19 mouse cellular contexts compared by ENCODE assay signal in genomic region chr10:22648702-22649101, GRCm38 (mm10). TPM values are rescaled to one million over a fixed set of nuclear protein-coding genes. Genes with fewer than 3 reads are reported as not detected.
DNase-seq lines count a peak whose midpoint lies in the region; ATAC-seq lines count a peak whose summit lies in the region.
"Had no signal": no experiment of that assay in that cellular context is flagged by ENCODE, and none has a peak within 500 bp of the region (broad histone marks: within the 10 kb centered on the region; RNA-seq: fewer than 3 reads in every experiment).

No protein-coding gene starts in this region.

- peaks cover 21% of the 10 kb centered on the region for H3K27me3 ChIP-seq in megakaryocyte, embryonic 14.5 days (replicated peaks)
- no peaks in the 10 kb centered on the region for H3K27me3 ChIP-seq in intestine, embryonic 16.5 days (replicated peaks; ENCODE audit: control insufficient read depth, insufficient read depth, low read length)
- H3K27me3 ChIP-seq in kidney, embryonic 15.5 days: no peaks in the 10 kb centered on the region
- H3K27me3 ChIP-seq in midbrain, embryonic 11.5 days (ENCODE audit: control insufficient read depth, insufficient read depth, low read length): no peaks in the 10 kb centered on the region
- H3K27me3 ChIP-seq: heart, embryonic 12.5 days; limb, embryonic 13.5 days; neural tube, embryonic 12.5 days had no signal

- no peak for ATAC-seq in megakaryocyte, adult 5-6 weeks (ENCODE audit: poor library complexity, severe bottlenecking)
- ATAC-seq in intestine, embryonic 16.5 days: peak; percentile 84
- ATAC-seq in kidney, embryonic 15.5 days (replicated peaks; ENCODE audit: low FRiP score): peak; percentile 35; the same call in 1 of the 2 replicates
- ATAC-seq in midbrain, embryonic 11.5 days (ENCODE audit: low FRiP score): no peak
- ATAC-seq: forebrain, postnatal 0 days; hindbrain, postnatal 0 days had no signal

- H3K9me3 ChIP-seq in megakaryocyte, embryonic 14.5 days: peaks cover 15% of the 10 kb centered on the region
- no peaks in the 10 kb centered on the region for H3K9me3 ChIP-seq in intestine, embryonic 16.5 days (ENCODE audit: control insufficient read depth, low read length)
- H3K9me3 ChIP-seq in kidney, embryonic 15.5 days (replicated peaks): peaks cover 7% of the 10 kb centered on the region; the same call in 1 of the 2 replicates
- H3K9me3 ChIP-seq in midbrain, embryonic 11.5 days (ENCODE audit: control insufficient read depth, low read length): peaks cover 2% of the 10 kb centered on the region; the same call in 1 of the 2 replicates

- no peak overlapping the region for H3K9ac ChIP-seq in intestine, embryonic 16.5 days (ENCODE audit: low read depth, low read length)
- no peak overlapping the region for H3K9ac ChIP-seq in kidney, embryonic 15.5 days
- H3K9ac ChIP-seq in midbrain, embryonic 11.5 days (ENCODE audit: low read length): no peak overlapping the region
- H3K9ac ChIP-seq: forebrain, postnatal 0 days; heart, embryonic 12.5 days; limb, embryonic 13.5 days; liver, embryonic 14.5 days; neural tube, embryonic 12.5 days had no signal

- H3K36me3 ChIP-seq in megakaryocyte, embryonic 14.5 days (replicated peaks; ENCODE audit: low read length): no peaks in the 10 kb centered on the region
- H3K36me3 ChIP-seq in intestine, embryonic 16.5 days (ENCODE audit: control insufficient read depth, insufficient read depth, low read length): no peaks in the 10 kb centered on the region
- no peaks in the 10 kb centered on the region for H3K36me3 ChIP-seq in kidney, embryonic 15.5 days
- no peaks in the 10 kb centered on the region for H3K36me3 ChIP-seq in midbrain, embryonic 11.5 days (ENCODE audit: control insufficient read depth, insufficient read depth, low read length)
- H3K36me3 ChIP-seq: heart, embryonic 12.5 days; limb, embryonic 13.5 days; neural tube, embryonic 12.5 days had no signal

- H3K4me1 ChIP-seq in megakaryocyte, embryonic 14.5 days: peaks cover 16% of the 10 kb centered on the region
- H3K4me1 ChIP-seq in intestine, embryonic 16.5 days (ENCODE audit: control insufficient read depth, insufficient read depth, low read length): peaks cover 5% of the 10 kb centered on the region; the same call in 1 of the 2 replicates
- H3K4me1 ChIP-seq in kidney, embryonic 15.5 days: peaks cover 7% of the 10 kb centered on the region
- no peaks in the 10 kb centered on the region; the same call in 1 of the 2 replicates for H3K4me1 ChIP-seq in midbrain, embryonic 11.5 days (ENCODE audit: control insufficient read depth, insufficient read depth, low read length)

- H3K27ac ChIP-seq in intestine, embryonic 16.5 days (ENCODE audit: low read length): no peak overlapping the region
- 0 out of 2 replicates have a peak overlapping the region, but pooled peaks have one; percentile 8 for H3K27ac ChIP-seq in kidney, embryonic 15.5 days
- H3K27ac ChIP-seq in midbrain, embryonic 11.5 days (ENCODE audit: low read depth, low read length): no peak overlapping the region
- H3K27ac ChIP-seq: hindbrain, postnatal 0 days; limb, embryonic 13.5 days; liver, embryonic 14.5 days; neural tube, embryonic 12.5 days had no signal

- 58% methylated on average over 4 of the region's 4 CpGs for WGBS in intestine, embryonic 16.5 days
- WGBS in kidney, embryonic 15.5 days: 71% methylated on average over 4 of the region's 4 CpGs
- 89% methylated on average over 4 of the region's 4 CpGs for WGBS in midbrain, embryonic 11.5 days

- H3K4me3 ChIP-seq in megakaryocyte, embryonic 14.5 days (replicated peaks): peak overlapping the region; percentile 16
- no peak overlapping the region for H3K4me3 ChIP-seq in intestine, embryonic 16.5 days (ENCODE audit: low read length)
- no peak overlapping the region for H3K4me3 ChIP-seq in kidney, embryonic 15.5 days (replicated peaks)
- no peak overlapping the region for H3K4me3 ChIP-seq in midbrain, embryonic 11.5 days (ENCODE audit: low read depth, low read length)
- H3K4me3 ChIP-seq: heart, embryonic 12.5 days; limb, embryonic 13.5 days; neural tube, embryonic 12.5 days had no signal

- H3K4me2 ChIP-seq in intestine, embryonic 16.5 days (ENCODE audit: low read depth, low read length): no peak overlapping the region
- H3K4me2 ChIP-seq in kidney, embryonic 15.5 days: no peak overlapping the region
- H3K4me2 ChIP-seq in midbrain, embryonic 11.5 days: no peak overlapping the region
- H3K4me2 ChIP-seq: heart, embryonic 12.5 days; limb, embryonic 13.5 days; neural tube, embryonic 12.5 days had no signal

- DNase-seq in skeletal muscle tissue, adult 2 months (ENCODE audit: low read depth, low spot score): peak; percentile 33
- no peak for DNase-seq in embryo, embryonic 10 days (ENCODE audit: low spot score)
- DNase-seq in midbrain, embryonic 11.5 days (ENCODE audit: low spot score, missing footprints): no peak
- DNase-seq in B cell, adult 2 months: no peak
- DNase-seq: cerebellum, postnatal 36 days; forebrain, postnatal 0 days; gastrocnemius, postnatal 10 days; heart, postnatal 4 days; layer of hippocampus, adult 9-11 months; thymus, postnatal 36 days had no signal

RNA-seq across cellular contexts. Expression of gene Slc2a12, which starts 3.9 kb away (rescaled TPM):
- not detected in 2 replicates for polyA plus RNA-seq in megakaryocyte, embryonic 14.5 days (2012; ENCODE audit: insufficient read depth, low replicate concordance)
- total RNA-seq in megakaryocyte, adult 5-6 weeks (2015): not detected in 2 replicates
- 0.11 TPM in 1 of 2 replicates, not detected in the other for total RNA-seq in megakaryocyte, adult 5-6 weeks (2017)
- 0.38 TPM in 2 replicates for polyA plus RNA-seq in intestine, embryonic 16.5 days (2015; fragmentation: Nextera tagmentation; extraction: Ambion mirVana)
- 1.9 and 2.9 TPM in 2 replicates for polyA plus RNA-seq in kidney, embryonic 15.5 days (2015; fragmentation: Nextera tagmentation; extraction: Ambion mirVana)
- 3.2 and 4.2 TPM in 2 replicates for polyA plus RNA-seq in midbrain, embryonic 11.5 days (2014; fragmentation: Nextera tagmentation; extraction: Ambion mirVana)

Comparison
In these comparisons a context has a peak if more than half of its experiments do, and no peak if none do; other contexts are left out.
1. ATAC-seq: peak in intestine, embryonic 16.5 days (single experiment) and kidney, embryonic 15.5 days (single experiment); none in megakaryocyte, adult 5-6 weeks (single experiment) and midbrain, embryonic 11.5 days (single experiment).